Mouse (Mus musculus): ENCODE data around the gene Tnks1bp1. TPM values are rescaled to one million over a fixed set of nuclear protein-coding genes. Genes with fewer than 3 reads are reported as not detected.
A peak's percentile ranks its signal among the peaks of the same experiment; 100 is the strongest.

Tnks1bp1 gene
- total RNA-seq, 2 experiments from 2014 or later = 87.1 to 88.2 TPM

DNA sequence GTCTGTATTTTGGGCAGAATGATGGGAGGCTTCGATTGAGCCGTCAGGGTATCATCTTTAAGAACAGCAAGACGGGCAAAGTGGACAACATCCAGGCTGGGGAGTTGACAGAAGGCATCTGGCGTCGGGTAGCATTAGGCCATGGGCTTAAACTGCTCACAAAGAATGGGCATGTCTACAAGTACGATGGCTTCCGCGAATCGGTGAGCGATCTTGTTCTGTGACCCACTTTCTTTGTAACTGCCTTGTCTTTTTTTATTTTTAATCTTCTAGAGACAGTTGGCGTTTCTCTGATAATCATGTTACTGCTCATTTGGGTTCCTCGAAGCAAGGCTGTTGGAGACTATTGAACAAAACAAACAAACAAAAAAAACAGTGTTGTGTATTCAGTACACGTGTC is 9.5 kb upstream of the Tnks1bp1 start:
- DNase-seq = no peak

DNA sequence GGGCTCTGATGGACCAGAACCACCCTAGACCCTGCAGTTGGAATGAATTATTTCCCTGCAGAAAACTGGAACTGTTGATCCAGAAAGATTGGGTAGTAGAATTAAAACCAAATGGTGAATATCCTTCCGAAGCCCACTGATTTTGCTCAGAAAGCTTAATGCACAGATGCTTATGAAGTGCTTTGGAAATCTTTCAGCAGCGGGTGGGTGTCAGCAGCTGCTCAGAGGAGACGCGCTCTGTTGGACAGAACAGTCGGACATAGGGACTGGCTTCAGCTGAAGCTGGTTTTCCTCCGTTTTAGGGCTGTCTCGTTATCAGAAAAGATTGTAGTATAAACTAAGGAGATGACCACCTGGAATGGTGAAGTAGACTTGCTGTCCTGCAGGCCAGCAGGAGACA is 4.2 kb upstream of the Tnks1bp1 start:
- no peak for DNase-seq

DNA sequence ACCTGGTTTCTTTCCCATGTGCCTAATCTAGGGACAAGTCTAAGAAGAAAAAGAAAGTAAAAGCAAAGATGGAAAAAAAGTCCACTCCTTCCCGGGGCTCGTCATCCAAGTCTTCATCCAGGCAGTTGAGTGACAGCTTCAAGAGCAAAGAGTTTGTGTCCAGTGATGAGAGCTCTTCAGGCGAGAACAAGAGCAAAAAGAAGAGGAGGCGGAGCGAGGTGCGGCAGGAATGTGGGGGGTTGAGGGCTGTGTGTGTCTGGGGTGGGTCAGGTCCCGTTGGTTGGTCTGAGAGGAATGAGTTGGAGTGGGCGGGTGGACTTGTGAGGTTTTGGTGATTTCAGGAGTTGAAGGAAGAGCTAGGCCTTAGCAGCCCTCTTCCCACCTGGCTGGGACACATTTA is 1.6 kb upstream of the Tnks1bp1 start:
- no peak for DNase-seq

DNA sequence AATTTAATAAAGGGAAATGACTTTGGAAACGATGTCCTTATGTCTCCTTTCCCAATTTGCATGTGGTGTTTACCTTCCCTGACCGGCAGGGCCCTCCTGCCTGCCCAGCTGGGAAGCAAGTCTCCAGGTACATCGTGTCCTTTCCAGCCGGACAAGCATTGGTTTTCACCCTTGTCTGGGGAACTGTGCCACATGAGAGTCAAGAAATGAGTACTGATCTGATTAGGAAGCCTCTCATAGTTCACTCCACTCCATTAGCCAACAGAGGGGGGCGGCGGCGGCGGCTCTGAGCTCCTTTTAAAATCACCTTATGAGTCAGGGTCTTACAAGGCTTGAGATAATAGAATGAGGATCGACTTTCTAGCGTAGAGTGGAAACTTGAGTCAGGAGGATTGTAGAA is 741 bp upstream of the Tnks1bp1 start:
- no peak for DNase-seq

DNA sequence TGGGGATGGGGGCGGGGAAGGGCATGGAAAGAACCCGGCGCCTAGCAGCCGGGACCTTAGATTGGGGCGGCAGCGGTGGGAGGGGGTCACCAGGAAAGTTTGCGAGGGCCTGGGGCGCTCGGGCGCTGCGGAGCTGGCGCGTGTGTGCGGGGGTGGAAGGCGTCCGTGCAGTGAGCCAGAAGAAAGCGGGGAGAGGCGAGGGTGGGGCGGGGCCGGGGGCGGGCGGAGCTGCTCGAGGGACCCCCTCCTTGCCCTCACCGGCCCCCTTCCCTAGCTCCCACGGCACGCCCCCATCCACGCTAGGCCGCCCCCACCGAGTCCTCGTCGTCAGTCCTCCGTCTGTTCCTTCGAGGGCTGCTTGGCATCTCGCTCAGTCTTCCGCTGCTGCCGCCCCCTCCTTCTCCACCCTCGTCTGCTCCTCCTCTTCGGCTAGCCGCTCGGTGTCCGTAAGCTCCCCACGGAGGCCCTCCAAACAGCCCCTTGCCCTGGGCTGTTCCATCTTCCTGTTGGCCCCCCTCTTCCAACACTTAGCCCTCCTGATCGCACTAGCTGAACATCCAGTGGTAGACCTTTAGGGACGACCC is 438 bp downstream of the Tnks1bp1 start:
- peak; percentile 81 for DNase-seq

DNA sequence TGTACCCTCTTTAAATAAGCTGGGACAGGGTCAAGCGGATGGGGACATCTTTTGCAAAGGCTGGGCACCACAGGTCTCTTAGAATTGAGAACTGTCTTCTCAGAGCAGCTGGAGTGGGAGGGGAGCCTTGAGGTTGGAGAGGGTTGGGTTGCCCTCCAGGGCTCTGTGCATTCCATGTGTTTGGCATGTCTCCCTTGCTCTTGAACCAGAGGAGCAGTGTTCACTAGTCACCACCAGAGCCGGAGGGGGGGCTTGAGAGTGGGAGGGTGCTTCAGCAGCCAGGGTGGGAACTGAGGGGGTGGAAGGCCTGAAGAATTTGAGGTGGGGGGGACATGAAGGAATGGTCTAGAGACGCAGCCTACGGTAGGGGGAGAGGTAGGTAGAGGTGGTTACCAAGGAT is 1.5 kb downstream of the Tnks1bp1 start:
- peak; percentile 46 for DNase-seq

DNA sequence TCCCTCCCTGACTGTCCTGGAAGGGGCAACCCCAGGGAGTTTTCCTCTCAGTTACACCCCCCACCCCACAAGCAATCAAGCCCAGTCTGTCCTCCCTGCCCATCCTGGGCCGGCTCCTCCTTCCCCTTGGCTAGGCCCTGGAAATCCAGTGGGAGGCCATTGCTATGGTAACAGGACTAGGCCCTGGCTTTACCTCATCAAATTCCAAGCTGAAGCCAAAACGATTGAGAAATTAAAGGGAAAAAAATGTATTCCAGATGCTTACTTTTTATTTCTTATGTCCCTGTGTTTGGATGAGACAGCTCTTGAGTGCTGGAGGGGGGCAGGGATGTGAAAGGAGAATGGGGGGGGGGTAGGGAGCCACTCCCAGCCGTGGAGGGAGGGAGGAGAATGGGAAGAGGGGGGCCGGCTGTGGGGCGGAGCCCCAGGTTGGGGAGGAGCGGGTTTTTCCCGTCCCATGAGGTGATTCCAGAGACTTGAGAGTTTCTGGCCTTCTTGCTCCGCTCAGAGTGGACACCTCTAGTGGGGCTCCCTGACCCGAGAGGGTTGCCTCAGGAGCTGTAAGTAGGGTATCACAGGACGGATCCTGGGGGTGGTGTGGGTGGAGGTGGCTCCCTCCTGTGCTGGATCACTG is 2.3 kb downstream of the Tnks1bp1 start:
- peak; percentile 81 for DNase-seq

DNA sequence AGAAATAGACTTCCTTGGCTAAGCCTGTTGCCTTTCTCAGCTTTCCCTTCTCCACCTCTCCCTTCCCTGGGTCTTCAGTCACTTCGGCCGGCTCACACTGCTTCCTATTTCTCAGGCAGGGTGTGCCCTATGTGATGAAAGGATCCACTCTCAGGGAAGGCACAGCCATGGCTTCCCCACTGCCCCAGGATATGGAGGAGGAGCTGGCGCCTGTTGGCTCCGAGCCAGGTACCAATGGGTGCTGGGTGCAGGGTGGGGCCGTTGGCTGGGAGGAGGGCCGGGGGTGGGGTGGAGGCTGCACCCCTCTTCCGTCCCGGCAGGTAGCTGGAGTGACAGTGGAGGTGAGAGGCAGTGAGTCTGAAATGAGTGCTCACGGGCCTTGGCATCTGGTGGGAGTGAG is 2.9 kb downstream of the Tnks1bp1 start:
- peak; percentile 65 for DNase-seq

DNA sequence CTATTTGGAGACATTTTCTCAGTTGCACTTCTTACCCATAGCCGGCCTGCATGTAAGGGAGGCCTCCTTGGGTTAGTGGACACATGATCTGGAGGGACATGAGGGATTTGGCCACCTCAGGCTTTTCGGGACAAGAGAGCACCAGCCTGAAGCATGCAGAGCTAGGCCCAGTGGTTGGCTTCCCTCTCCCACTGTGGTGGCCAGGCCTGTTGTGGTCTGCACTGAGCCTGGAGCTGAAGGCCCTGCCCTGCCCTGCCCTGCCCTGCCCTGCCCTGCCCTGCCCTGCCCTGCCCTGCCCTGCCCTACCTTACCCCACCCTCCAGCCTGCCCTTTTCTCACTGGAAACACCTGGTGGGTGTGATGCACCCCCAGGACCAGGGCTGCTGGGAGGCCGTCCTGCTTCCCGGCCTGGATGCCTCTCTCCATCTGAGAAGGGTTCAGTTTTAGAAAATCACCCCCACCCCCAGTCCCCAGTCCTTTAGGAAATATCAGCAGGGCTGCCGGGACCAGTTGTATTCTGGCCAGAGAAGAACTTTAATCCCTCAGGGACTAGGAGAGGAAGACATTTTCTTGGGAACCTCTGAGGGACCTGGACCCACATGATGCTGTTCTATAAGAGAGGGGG is 5.5 kb downstream of the Tnks1bp1 start:
- no peak for DNase-seq

DNA sequence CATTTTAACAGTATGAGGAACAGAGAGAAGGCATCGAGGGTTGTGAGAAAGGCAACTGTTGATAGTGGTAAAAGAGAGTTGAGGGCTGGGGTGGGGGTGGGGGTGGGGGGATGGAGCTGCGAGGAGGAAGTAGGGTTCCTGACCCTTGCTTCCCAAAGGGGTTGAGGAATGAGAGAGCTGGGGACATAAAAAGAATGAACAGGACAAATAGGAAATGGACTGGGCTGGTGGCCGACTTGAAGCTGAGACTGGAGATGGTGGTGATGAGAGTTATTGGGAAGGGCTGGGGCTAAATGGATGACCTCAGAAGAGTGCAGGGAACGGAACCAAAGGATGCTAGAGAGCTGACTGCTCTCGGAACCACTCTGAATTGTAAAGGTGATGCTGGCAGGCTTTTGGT is 8.9 kb downstream of the Tnks1bp1 start:
- DNase-seq = no peak

DNA sequence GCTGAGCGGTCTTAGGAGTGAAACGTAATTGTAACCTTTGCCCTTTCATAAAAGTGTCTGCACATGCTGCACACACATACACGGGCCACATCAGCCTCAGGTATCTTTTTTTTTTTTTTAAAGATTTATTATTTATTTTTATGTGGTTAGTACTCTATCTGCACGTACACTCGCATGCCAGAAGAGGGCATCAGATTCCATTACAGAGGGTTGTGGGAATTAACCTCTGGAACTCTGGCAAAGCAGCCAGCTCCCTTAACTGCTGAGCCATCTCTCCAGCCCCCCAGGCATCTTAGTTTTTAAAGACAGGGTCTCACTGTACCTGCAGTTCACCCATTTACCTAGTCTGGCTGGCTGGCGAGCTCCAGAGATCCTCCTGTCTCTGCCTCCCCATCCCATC is 11.9 kb downstream of the Tnks1bp1 start:
- DNase-seq = no peak

DNA sequence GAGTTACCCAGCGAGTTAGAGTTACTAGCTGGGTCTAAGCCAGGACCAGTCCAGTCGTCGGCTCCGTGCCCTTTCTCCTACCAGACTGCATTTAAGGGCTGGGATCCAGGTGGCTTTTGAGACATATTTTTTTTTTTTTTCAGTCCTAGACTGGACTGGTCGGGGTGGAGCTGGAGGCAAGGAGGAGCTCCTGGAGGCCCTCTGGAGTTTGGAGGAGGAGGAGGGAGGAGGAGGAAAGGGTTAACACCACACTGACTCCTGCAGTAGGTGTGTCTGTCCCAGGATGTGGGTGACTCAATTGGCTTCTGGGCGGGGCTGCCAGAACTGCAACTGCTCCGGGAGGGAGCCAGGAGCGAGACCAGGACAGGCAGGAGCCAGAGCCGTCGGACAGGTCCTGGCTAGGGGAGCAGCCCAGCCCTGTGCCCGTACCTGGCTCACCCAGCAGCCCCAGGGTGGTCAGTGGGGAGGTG is 12.8 kb downstream of the Tnks1bp1 start:
- DNase-seq = peak; percentile 67

DNA sequence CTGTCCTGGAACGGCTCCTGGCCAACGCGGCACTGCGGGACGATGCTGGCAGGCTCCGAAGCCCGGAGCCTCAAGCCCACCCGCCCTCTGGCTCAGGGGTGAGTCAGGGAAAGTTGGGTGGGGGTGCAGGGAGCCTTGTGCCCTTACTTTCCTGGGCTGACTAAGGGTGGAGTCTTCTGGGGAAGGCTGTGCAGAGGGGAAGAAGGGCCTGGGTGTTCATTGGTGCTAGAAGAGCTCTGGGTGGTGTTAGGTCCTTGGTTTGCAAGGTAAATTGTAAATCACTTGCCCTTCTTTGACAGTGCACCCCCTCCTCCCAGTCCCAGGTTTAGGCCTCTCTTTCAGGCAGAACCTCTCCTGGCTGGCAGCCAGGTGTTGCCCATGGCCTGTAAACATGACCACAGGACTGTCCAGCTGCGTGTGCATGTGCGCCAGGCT is 13.3 kb downstream of the Tnks1bp1 start:
- peak; percentile 15 for DNase-seq

DNA sequence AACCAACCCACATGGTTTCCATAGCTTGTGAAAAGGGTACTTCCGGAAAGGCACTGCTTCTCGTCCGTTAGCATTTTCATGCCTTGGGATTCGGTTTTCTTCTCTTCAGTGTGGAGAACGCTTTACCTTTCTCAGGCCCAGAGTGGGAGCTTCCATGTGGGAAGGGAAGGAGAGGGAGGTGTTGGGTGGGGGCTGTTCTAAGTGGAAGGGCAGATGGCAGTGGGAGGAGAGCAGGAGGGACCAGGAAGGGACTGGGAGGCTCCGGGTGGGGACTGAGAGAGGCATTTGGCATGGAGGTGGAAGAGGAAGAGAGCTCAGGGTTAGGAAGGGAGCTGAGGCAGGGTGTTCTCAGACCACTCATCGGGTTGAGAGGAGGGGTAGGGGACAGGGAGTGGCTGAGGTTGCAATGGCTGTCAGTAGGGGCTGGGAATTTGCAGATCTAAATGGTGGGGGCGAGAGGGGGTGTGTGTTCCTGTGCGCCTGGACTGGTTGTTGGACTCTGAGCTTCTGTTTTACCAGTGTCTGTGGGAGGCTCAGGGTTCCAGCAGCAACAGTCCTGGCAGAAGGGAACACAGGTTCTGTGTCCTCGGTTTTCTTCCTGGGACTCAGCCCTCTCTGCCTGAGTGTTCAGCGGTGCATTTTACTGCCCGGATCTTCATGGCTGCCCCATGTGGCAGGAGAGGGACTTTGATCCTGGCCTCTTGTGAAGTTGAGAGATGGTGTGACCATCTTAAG is 17.5 kb downstream of the Tnks1bp1 start:
- DNase-seq = peak; percentile 17

DNA sequence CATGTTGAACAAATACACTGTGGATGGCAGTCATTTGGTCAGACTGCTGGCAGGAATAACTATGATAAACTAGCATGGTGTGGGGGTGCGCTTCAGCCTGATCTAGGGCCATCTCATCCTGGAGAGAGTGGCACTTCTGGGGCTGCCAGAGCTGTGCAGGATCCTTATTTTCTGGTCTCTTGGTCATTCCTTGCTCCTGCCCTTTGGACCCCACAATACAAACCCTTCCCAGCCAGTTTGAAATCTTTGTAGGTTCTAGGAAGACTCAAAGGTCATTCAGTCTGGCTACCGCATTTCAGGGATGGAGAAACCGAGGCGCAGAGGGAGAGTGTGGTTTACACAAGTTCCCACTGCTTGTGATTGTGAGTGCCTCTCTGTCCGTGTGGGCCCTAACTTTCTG is 19.1 kb downstream of the Tnks1bp1 start:
- no peak for DNase-seq

DNA sequence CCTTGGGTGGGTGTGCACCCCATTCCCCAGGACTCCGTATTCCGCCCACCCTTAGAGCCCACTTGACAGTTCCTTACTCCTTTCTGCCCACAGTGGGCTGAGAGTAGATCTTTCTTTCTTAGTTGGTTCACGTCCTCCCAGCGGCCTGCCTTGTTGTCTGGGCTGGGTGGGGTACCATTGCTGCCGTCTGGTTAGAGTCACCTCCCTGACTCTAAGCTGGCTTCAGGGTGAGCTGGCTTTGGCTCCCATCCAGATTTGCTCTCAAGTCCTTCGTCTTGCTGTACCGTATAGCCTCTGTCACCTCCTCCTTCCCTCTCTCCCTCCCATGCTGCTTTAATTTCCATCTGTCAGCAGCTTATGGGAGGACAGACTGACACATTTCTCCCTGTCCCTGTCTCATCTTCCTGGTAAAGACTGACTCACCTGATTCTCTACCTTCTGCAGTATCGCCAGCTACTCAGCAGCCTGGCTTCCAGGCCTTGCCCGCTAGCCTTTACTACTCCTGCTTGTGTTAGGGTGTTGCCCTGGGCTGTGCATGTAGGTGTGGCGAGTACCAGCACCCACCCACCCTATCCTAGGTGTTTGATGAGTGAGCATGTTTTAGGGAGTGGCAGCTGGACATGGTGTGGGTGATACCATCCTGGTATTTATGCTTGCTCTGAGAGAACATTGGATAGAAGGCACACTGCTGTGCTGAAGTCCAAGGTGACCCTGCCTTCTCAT is 20.2 kb downstream of the Tnks1bp1 start:
- no peak for DNase-seq

DNA sequence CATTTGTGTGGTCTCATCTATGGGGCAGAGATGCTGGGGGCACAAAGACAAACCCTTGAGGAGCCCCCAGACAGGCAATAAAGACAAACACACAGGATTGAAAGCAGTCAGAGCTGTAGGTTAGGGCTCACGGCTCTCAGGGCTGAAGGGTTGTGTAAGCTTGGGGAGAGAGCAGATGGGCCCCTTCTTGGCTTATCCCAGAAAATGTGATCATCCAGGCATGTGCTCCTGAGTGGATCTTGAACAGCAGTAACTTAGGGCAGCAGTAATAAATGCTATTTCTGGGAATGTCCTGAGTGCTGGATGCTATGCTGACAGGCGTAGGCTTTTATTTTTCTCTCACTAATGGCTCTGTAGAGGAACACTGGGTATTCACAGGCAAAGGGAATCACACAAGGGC is 20.8 kb downstream of the Tnks1bp1 start:
- no peak for DNase-seq

DNA sequence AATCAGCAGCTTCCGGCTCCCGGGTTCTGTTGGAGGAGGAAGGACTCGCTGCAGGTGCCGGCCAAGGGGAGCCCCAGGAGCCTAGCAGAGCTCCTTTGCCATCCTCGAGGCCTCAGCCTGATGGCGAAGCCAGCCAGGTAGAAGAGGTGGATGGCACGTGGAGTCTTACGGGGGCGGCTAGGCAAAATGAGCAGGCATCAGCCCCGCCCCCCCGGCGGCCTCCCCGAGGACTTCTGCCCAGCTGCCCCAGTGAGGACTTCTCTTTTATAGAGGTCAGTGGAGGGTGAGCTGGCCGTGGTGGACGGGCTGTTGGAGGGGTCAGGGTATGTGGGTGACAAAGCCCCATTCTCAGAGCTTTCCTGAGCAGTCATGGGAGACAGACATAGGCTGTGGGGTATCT is 22.3 kb downstream of the Tnks1bp1 start:
- DNase-seq = no peak

DNA sequence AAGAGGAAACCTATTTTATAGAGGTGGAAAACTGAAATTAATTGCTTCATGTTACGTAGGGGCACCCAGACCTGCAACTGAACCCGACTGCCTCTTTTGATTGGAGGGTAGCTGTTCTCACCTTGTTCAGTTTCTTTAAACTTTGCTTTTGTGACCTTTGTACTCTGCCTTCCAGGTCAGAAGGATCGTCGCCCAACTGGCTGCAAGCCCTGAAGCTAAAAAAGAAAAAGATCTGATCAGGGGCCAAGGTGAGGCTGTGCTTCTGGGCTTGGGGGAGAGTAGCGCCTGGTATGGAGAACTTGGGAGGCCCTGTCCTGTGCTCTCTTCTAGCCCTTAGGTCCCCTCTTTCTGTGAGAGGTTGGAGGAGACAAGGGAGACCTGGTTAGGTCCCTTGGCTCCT is 24.1 kb downstream of the Tnks1bp1 start:
- DNase-seq = no peak

DNA sequence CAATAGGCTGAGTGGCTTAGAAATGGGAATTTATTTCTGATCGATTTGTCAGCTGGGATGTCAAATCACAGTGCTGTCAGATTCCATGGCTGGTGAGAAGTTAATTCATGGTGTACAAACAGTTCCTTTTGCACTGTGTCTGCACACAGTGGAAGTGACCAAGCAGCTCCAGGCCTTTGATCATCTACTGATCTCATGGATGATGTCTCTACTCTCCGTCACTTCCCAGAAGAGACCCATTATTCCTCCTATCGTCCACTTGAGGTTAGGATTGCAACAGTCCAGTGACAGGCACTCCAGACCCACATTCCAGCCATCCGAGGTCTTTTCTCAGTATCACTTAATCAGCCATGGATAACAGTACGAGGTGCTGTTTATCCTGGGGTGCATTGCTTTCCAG is 25.9 kb downstream of the Tnks1bp1 start:
- no peak for DNase-seq

DNA sequence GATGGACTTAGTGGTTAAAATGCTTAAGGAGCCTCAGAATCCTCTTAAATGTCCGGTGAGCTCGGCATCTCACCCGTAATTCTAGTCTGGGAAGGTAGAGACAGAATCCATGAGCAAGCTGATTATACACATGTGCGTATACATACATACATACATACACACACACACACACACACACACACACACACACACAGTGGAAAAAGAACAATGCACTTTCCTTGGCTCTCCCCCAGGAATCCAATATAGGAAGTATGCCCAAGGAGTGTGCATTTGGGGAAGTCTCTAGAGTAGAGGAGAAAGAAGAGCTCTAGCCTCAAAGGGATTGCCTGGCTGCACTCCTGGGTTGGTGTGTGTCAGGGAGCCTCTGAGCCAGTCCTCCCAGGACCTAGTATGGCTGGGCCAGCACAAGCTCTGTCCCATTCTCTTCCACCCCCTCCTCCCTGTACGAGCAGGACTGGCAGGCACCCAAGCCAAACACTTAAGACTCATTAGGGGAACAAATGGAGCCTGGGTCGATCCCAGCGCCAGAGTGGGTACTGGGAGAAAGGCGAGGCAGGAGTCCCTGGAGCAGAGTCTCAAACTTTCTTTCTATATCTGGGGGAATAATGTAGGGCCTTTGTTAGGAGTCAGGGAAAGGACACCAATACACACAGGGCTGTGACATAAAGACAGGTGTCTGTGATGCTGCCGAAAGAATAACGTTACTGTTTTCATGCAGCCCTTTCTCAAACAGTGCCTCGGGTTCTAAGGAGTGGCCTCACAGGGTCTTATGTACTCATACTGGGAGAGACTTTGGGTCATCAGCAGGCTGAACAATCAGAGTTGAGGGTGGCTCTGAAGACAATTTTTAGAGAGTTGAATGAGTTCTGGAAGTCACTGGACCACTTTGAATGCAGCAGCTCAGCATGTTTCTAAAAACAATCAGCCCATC is 41.2 kb downstream of the Tnks1bp1 start:
- DNase-seq = peak; percentile 65

DNA sequence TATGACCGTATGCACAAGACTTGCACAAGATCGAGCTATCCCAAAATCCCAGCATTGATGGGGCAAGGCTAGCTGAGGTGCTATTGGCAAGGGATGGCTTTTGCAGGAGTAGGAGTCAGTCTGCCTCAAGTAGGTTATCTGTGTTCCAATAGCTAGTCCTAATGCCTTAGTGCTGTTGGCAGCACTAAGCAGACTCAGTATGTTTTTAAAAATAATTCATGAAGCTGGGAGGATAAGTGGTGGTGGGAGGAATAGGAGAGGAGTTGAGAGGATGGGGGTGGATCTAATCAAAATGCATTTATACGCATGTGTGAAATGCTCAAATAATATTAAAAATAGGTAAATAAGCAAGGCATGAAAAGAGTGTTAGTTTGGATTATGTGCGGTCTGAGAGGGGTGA is 43.5 kb downstream of the Tnks1bp1 start:
- no peak for DNase-seq

Data from heart, postnatal 4 days (tissue).